Mouse (Mus musculus): Measurements from ENCODE around the gene Gm6880. TPM values are rescaled to one million over a fixed set of nuclear protein-coding genes. Genes with fewer than 3 reads are reported as not detected.
"Not testable (repeated sequence)": the region's sequence is repeated elsewhere in the genome, so short reads cannot be mapped to it uniquely, and the experiment has no call there.

Gene Gm6880
- total RNA-seq (2021), result not detected

GRCm38 (mm10) chrX:74481349-74481885 is at the start of gene Gm6880:
Gm6880 (minus strand) TSS chrX:74481399.
- DNase-seq; intact Hi-C loops (cut with DNase I): not testable (repeated sequence)

- DNase-seq; intact Hi-C loops (cut with DNase I): not testable (repeated sequence)
These were observed 36.3 kb upstream of the Gm6880 start for GRCm38 (mm10) chrX:74517461-74517860.

GRCm38 (mm10) chrX:74497131-74497530 is 15.9 kb upstream of the Gm6880 start:
- intact Hi-C loops (cut with DNase I), result no loop called here

GRCm38 (mm10) chrX:74452773-74453172 is 28.4 kb downstream of the Gm6880 start:
- intact Hi-C loops (cut with DNase I), result no loop called here
- no peak for DNase-seq

More at GRCm38 (mm10) chrX:74497131-74497530, 15.9 kb upstream of the Gm6880 start:
- DNase-seq, result no peak

GRCm38 (mm10) chrX:74451157-74451912 is 29.9 kb downstream of the Gm6880 start:
- no peak for DNase-seq
- intact Hi-C loops (cut with DNase I), result no loop called here

Other genes with a start within 250 kb of the Gm6880 start
- gene Flna, start 231.6 kb downstream of the Gm6880 start, total RNA-seq (2021), result 100 to 1,000 TPM; 434 to 445 TPM
- 10 to 100 TPM; 48.2 to 52.3 TPM for gene Emd, start 226.7 kb downstream of the Gm6880 start, total RNA-seq (2021)
- gene Rpl10, start 210.6 kb downstream of the Gm6880 start, total RNA-seq (2021), result 100 to 1,000 TPM; 264 to 422 TPM
- 10 to 100 TPM; 54.8 to 57.4 TPM for gene Taz, start 199.5 kb downstream of the Gm6880 start, total RNA-seq (2021)
- gene Dnase1l1, start 199.1 kb downstream of the Gm6880 start, total RNA-seq (2021), result 1 to 10 TPM; 2.5 to 5.0 TPM
- 100 to 1,000 TPM; 228 to 244 TPM for gene Atp6ap1, start 184.3 kb downstream of the Gm6880 start, total RNA-seq (2021)
- 100 to 1,000 TPM; 745 to 773 TPM for gene Gdi1, start 176.4 kb downstream of the Gm6880 start, total RNA-seq (2021)
- gene Fam50a, start 168.4 kb downstream of the Gm6880 start, total RNA-seq (2021), result 10 to 100 TPM; 45.7 to 49.8 TPM
- 100 to 1,000 TPM; 172 to 190 TPM for gene Plxna3, start 152.3 kb downstream of the Gm6880 start, total RNA-seq (2021)
- gene Lage3, start 127.8 kb downstream of the Gm6880 start, total RNA-seq (2021), result 10 to 100 TPM; 34.2 to 34.5 TPM
- gene Ubl4a, start 108.2 kb downstream of the Gm6880 start, total RNA-seq (2021), result 10 to 100 TPM; 43.2 to 48.8 TPM
- 1 to 10 TPM; 2.7 to 3.8 TPM for gene Slc10a3, start 108.0 kb downstream of the Gm6880 start, total RNA-seq (2021)
- gene Fam3a, start 88.1 kb downstream of the Gm6880 start, total RNA-seq (2021), result 10 to 100 TPM; 20.4 to 22.2 TPM
- 10 to 100 TPM; 25.9 to 34.0 TPM for gene Ikbkg, start 88.1 kb downstream of the Gm6880 start, total RNA-seq (2021)
- 10 to 100 TPM; 48.4 to 50.7 TPM for gene G6pdx, start 52.2 kb downstream of the Gm6880 start, total RNA-seq (2021)
- not detected for gene Olfr1326-ps1, start 93.5 kb upstream of the Gm6880 start, total RNA-seq (2021)
- gene Olfr1325, start 111.3 kb upstream of the Gm6880 start, total RNA-seq (2021), result not detected
- gene Gm5640, start 164.2 kb upstream of the Gm6880 start, total RNA-seq (2021), result under 1 TPM in 1 of 2 experiments, not detected in 1; 0.40 TPM